Mouse (Mus musculus): Measurements from ENCODE around the gene Nudt1.

DNA sequence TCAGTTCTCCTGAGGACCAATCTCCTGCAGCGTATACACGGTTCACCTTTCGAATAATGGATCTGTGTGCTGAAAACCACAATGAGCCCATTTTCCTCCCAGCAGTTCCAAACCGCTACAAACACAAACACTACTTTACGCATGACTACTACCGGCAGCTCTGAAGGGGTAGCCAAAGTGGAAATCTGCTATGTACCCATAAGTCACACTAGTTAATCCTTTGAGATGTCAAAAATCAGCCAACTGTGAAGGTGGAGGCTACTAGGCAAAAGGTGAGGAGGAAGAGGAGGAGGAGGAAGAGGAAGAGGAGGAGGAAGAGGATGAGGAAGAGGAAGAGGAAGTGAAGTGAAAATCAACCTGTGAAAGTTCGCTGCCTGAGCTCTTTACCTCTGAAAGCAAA lies 65.8 kb downstream of the Nudt1 start:
- no peak for TF ChIP-seq POU5F1 (IDR thresholded peaks at IDR 0.05; ENCODE audit: borderline replicate concordance, low read length)
- TF ChIP-seq CTCF (conservative IDR thresholded peaks at IDR 0.05; ENCODE audit: low read length) = no peak
- TF ChIP-seq NANOG (IDR thresholded peaks at IDR 0.05; ENCODE audit: borderline replicate concordance, low read length) = no peak
